Mouse (Mus musculus) ES-Bruce4 (cell line): ENCODE results near the gene Blm.

Source experiments
- CTCF ChIP-seq: IDR thresholded peaks from one replicate; pipeline ENCODE4 v1.8.1; 2011; ENCODE audit warnings: low read depth, low read length
- EP300 ChIP-seq: IDR thresholded peaks from 2 replicates; pipeline ENCODE4 v1.6.1; 2011; ENCODE audit warnings: low read depth, low read length; ENCODE audit not compliant: insufficient read depth
- POLR2A ChIP-seq: IDR thresholded peaks from one replicate; pipeline ENCODE4 v1.8.1; 2011; ENCODE audit warnings: low read length; ENCODE audit not compliant: insufficient read depth

GRCm38 (mm10) chr7:80555146-80555545 lies 20.2 kb upstream of the Blm start:
- TF ChIP-seq CTCF (no peak), POLR2A (no peak), EP300 (no peak)
